Mouse (Mus musculus) spleen, postnatal 4 days (tissue): ENCODE results near the gene Tspan9.

Experiments used
- DNase-seq, 2 experiments: peaks; one replicate each; pipeline ENCODE4 v3.0.0; 2022; ENCODE audit warnings: low spot score in 2 of 2

Gene Tspan9

DNA sequence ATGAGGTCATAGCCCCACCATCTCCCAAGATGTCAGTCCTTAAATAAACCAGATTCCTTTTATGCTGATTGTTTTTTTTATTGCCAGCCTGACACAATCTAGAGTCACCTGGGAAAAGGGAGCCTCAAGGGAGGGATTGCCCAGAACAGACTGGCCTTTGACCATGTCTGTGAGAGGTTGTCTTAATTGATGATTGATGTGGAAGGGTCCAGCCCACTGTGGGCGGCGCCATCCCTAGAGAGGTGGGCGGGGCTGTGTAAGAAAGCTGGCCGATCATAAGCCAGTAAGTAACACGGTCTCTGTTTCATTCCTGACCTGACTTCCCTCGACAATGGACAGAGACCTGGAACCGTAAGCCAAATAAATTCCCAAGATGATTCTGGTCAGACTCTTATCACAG, 124.3 kb downstream of the Tspan9 start:
- DNase-seq: no peak

DNA sequence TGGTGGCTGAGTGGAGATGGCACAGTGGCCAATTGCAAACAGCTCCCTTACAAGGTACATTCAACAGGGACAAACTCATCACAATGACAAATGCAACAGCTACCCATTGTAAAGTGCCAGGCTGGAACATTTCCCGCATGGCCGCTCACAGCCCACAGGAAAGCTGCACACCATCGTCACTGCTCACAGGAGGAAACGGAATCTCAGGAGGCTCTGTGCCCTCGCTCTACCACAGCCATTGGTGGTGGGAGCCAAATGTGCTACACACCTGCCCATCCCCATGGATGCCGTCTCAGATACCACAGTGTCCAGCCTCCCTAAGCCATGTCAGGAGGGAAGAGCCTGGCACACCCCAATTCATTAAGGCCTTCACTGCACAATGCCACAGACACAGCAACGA, 128.1 kb downstream of the Tspan9 start:
- DNase-seq: no peak

DNA sequence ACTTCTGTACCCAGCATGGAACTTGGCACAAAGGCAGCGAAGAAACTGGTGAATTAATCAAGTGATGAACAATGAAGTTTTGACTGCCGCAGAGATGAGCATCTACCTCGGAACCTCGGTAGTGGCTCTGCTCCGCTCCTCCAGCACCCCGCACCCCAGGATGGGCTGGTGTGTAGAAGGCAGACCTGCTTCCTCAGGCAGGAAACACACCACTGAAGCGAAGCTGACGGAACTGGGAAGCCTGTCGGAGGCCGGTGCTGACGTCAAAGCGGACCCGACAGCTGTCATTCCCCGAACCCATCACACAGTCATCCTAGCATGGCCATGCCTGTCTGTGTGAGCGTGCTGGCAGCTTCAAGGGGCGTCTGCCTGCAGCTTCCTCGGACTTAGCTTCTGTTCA, 131.6 kb downstream of the Tspan9 start:
- no peak for DNase-seq

DNA sequence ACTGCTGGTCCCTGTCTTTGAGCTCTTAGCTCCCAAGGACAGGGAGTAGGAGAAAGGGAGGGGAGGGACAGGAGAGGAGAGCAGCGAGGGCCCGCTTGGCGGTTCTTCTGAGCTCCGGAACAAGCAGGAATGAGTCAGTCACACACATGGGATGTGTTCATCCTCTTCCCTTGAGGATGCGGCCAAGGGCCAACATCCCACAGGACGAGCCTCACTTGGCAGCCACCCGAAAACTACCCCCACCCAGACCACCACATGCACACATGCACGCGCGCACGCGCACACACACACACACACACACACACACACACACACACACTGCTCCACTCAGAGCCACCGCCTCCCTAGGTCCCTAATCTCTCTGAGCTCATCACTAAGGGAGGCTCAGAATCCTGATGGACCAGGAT, 132.3 kb downstream of the Tspan9 start:
- DNase-seq: no peak

DNA sequence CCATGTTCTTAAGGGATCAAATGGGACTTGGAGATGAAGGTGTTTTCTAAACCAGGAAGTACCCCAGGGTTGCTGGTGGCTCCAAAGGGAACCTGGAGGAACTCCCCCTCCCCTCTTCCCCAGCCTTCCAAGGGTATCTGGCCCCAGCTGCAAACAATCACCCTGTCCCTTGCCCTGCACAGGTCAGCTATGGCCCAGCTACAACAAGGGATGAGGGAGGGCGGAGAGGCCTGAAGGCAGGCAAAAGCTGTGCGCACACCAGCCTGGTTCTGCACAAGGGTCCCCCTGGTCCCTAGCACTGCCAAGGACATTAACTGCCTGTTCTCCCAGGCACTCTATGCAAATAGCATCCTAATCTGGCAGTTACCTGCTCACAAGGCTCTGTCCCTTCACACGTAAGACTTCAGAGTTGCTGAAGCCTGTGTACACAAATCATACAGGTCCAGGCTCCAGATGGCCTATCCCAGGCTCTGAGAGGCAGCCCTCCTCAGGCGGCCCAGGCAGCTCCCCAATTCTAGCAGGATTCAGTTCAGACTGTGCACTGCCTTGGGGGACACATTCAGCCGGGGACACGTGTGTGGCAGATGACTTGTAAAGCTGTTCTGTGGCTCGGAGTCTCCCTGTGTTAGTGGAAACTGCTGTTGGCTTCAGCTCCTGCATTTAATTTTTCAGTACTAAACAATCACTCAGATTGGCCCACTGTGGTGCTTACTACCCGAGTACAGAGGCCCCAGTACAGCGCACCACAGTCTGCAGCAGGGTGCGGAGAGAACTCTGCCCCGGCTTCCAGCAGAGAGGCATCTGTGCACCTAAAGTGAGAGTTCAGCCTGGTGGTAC, 133.0 kb downstream of the Tspan9 start:
- DNase-seq: no peak

DNA sequence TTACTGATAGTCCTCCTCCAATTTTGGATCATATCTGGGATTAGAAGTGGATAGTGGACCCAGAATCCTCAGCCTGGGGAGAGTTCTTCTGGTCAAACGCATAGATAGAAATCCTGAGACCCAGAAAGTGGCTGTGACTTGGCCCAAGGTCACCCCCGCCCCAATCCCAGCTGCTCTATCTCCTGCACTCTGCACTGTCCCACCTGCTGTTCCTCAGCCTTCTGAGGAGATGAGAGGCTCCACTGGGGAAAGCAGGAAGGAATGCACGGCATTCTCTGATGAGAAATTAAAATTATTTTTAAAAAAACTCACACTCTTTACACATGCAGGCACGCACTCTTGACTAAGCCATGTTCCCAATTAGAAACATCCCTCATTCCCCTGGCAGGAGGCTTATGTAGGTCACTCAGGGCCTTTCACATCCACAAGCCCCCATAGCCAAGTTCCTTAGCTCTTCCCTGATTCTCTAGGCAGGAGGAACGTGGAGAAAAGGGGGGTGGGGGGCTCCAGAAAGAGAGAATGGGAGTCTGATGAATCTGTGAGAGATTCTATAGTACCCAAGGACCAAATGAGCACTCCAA, 135.3 kb downstream of the Tspan9 start:
- no peak for DNase-seq

DNA sequence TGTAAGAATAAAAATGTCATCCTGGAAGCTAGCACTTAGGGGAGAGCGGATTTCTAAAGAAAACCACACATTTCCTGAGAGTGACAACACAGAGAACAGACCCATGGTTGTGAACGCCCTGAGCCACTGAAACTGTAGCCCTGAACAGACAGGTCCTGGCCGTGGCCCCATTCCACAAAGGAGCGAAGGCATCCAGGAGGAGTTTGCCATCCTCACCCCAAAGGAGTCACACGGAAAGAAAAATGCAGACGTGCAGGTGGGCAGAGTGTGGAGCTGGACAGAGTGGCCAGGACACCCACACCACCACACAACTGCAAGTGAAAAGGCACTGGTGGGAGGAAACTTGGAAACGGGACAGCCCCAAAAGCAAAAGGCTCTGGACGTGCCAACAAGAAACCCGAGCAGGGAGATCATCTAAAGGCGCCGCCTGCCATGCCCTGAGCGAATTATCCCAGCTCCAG, 136.1 kb downstream of the Tspan9 start:
- no peak for DNase-seq

DNA sequence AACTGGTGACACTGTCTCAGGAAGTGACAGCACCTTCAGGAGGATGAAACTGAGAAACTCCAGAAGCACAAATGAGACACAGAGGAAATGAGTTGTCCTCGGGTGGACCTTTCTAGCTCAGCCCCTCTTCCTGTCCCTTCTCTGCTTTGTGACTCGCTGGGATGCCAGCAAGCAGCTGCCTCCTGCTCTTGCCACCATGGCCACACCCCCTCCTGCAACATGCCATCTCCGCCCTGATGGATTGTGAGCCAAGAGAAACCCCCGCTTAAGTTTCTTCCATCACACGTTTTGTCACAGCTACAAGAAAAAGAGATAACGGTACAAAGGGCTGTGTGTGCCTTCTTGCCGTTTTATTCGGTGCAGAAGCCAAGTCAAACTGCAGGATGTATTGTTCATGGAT, 137.2 kb downstream of the Tspan9 start:
- DNase-seq: no peak

DNA sequence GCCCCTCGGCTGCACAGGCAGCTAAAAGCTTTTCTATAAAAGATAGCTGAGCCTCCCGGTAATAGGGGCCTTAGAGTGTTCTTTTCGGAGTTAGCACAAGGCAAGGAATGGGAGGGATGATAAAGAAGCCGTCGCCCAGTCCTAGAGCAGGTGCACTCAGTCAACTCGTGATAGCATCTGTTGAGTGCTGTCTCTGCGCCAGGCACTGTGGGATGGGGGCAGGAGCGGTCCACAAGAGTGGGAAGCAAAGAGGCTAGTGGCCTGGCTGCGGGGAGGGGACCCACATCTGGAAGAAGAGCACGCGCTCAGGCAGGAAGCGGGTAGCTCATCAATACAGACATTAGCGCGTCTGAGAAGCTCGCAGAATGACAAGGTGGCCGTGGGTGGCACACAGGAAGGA, 138.8 kb downstream of the Tspan9 start:
- DNase-seq: no peak

DNA sequence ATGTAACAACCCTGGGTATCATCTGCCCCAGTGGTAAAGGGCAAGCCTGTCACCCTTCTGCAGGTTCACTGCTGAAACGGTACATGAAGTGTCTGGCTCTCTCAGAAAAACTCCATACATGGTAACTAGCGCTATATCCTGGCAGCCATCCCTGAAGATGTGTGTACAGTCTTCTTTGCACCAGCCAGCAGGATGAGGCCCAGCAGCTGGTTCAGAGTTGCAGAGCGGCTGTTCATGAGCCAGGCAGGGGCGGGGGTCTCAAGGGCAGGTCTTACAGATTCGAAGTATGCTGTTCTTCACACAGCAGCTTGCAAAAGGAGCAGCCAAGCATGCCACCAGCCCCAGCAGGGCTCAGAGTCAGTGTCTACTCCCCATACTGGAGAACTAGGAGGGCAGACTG, 139.9 kb downstream of the Tspan9 start:
- no peak for DNase-seq

DNA sequence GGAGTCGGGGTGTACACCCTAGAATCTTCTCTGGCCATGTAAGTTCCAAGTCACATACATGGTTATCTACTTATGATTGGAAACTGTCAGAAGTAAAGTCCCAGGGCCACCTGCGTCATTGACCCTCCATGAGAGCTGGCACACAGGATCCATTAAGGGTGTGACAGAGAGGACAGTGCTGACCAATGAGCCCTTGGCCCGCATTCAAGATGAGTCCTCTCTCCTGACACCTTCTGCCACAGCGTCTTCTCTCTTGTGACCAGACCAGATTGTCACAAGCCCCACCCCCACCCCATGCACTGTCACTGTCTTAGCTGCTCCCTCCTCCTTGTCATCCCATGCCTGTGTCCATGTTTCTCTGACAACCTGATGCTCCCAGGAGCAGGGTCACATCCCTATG, 140.7 kb downstream of the Tspan9 start:
- no peak for DNase-seq

DNA sequence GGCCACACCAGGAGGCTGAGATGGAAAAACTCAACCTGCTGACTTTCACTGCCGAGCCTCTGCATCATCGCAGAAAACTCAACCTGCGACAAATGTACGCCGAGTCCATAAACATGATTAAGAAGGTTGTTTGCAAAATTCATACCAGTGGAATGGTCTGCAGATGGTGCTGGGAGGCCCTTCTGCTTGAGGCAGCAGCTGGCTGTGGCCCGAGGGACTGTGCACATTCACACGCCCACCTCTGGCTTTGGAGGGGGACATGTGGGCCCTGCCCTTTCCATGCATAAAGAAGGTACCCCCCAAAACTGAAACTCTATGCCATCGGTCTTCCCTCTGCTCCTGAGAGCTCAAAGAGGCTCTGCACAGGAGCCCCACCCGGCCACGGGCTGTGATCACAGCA, 141.3 kb downstream of the Tspan9 start:
- no peak for DNase-seq

DNA sequence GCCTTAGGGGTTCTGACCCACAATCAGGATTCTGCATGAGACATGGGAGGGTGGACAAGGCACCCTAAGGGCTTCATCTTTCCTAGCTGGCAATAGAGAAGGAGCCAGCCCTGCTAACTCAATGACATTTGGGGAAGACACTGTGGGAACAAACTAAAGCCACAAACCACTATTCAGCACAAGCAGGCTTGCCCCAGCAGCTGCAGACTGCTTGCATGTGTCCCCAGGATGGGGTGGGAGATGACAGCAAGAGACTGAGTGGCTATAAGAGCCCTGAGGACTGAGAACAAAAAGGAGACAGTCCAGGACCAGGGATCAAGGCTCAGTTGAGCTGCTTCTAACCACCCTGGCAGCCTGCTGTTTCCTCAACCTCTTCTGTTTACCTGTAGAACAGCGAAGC, 141.8 kb downstream of the Tspan9 start:
- no peak for DNase-seq

DNA sequence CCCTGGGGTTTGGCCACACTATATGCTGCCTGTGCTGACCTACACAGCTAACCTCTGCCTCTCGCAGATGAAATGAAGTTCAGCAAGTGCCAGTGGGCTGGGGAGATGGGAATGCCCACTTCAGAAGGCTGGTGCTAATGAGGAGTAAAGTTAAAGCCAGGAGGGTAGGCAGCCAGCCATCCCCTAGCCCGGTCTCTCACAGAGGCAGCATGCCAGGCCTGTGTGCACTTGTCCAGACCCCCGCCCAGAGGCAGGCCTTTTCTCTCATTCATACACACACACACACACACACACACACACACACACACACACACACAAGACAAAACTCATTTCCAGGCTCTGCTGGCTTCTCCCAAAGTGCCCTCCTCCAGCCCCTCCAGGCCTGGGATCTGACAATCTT, 142.6 kb downstream of the Tspan9 start:
- no peak for DNase-seq

DNA sequence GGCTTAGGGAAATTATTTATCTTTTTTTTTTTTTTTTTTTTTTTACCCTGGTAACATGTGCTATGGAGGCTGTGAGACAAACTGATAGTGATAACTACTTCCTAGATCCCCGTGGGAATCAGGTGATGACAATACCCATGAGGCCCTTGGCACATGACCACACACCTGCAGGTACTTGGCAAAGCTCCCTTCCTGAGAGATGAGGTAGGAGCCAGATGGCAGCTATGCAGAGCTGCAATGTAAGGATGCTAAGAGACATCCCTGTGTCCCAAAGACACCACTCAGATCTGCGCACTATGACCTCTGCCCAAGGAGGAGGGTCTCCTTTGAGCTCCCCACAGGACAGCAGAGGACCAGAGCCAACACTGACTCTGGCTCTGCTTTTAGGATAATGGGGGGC, 144.3 kb downstream of the Tspan9 start:
- DNase-seq: no peak

DNA sequence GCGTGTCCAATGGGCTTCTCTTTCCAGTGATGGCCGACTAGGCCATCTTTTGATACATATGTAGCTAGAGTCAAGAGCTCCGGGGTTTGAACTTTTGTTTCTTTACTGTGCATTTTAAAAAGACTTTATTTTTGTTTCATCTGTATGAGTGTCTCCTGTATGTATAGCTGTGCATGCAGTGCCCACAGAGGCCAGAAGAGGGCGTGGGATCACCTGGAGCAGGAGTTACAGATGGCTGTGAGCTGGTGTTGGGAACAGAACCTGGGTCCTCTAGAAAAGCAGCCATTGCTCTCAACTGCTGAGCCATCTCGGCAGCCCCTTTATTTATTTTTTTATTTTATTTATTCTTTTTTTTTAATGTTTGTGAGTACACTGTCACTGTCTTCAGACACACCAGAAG, 146.5 kb downstream of the Tspan9 start:
- no peak for DNase-seq

DNA sequence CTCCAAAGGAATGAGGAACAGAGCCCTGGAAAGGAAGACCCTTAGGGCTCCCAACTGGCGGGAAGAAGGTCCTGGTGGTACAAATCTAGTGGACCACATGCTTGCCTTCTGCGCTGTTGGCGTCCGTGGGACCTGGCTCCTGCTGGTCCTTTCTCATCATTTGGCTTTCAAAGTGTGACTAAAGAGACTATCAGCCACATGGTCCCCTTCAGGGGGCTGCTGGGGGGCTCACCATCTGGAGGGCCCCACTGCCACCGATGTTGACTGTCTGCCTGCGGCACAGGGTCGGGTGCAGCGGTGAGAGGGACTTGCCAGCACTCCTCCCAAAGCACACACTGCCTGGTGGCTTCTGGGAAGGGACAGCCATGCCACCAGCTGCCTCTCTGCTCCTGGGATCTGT, 150.4 kb downstream of the Tspan9 start:
- DNase-seq: no peak

DNA sequence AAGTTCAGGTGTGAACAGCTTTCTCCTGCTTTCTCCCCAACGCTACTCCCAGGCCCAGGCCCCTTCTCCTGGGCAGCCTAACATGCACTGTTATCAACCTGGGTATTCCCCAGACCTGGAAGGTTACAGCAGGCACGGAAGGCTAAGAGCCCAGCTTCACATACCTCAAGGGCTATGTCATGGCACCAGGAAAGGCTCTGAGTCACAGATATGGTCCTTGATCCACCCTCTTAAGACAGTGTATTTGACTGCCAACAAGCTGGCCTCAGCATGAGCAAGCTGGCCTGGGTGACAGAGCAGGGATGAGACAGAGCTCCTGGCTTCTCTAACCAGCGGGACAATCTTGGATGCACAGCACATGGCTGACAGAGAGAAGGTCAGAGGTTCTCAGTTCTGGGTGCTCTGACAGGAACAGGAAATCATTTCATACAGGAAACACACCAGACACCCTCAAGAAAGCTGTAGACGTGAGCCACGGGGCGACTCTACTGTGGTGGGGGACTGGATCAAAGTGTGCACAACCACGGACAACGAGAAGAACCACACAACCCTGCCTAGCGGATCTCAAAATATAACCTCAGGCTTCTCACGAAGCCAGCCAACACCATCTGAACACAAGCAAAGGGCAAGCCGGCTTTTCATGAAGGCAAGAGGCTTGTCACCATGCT, 151.8 kb downstream of the Tspan9 start:
- no peak for DNase-seq

DNA sequence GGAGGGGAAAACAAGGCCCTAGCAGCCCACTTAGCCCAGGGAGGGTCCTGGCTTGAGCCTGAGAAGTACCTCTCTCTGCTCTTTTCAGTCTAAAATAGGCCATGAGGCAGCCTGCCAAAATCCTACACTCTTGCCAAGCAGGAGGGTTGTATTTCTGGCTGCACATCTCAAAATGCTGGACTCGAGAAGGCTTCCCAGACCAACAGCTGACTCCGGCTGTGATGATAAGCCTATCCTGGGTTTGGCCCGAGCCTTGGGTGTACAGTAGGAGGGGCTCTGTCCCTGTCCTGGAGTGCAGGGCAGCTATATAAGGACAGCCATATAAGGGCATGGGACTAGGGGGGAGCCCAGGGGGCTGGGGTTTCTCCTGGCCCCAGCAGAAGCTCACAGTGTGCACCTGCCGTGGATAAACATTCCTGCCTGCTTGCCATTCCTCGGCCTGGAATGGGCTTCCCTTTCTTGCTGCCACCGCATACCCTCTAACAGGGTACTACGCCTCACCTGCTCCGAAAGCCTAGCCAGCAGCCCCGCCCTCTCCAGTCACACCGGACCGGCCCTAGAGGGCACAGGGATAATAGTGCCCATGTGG, 153.7 kb downstream of the Tspan9 start:
- no peak for DNase-seq

DNA sequence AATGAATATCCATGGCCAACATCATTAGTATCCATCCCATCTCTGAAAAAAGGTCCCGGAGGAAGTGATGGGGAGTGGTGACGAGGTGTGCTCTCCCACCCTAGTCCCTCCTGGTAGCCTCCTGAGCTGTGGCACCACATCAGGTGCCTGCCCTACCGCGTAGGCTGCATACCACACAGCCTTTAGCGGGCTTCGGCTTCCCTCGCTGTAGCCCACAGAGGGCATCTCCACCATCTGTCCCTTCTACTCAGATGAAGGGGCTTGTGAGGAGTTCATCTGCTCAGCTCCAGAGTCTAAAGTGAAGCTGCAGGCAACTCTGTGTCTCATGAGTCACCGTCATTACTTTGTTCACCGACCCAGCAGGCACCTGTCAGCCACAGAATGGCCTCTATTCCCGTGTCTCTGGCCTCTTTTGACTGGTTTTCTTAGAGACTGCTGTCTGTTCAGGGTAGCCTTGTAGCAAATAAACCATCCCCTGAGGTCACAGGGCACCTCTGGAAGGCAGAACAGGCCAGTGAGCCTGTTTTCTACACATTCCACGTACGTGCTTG, 154.4 kb downstream of the Tspan9 start:
- no peak for DNase-seq

DNA sequence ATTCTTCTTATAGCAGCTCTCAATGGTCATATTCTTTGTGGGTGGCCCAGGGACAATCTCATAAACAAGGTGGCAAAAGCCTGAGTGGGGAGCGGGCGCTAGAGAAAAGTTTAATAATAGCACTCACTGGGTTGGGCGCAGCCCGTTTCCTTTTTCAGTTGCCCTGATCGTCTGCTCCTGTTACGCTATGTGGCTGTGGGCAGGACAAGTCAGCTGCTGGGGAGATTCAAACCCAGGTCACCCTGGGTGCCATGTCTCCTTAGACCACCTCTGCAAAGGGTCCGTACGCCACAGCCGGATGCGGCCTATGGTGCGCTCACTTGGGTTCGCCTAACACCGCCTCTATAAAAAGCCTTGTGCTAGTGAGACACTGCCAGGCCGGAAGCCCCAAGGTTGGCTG, 156.0 kb downstream of the Tspan9 start:
- no peak for DNase-seq

DNA sequence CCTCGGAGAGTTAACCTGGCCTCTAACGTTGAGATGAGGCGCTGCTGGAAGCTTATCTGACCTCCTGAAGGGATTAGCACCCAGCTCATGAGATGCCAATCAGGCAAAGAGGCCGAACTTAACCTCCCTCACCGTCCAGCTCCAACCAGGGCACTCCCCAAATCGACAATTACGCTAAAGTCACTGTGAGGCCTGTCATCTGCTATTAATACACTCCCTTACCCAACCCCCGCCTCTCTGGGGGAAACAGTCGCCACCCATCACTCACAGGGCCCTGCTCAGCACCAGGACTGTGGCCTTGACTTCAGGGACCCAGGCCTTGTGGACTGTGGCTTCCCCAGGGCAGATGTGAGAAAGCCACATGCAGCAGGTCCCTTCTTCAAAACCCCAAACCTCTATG, 157.0 kb downstream of the Tspan9 start:
- DNase-seq: no peak
